Mouse (Mus musculus) Patski (cell line): ENCODE data around the gene Gm49661. TPM values are rescaled to one million over a fixed set of nuclear protein-coding genes. Genes with fewer than 3 reads are reported as not detected.

ENCODE experiments used
- ATAC-seq: fragments of 100-300 bp; one replicate; pipeline ENCODE4 v1.8.0; 2021
- CTCF ChIA-PET: fragments of 350-600 bp; sonication (Branson Sonifier 250); formaldehyde crosslinking; loops from one replicate; lab custom pipeline; 2022; ENCODE audit warnings: inconsistent platforms; lab: Charles Lee
- POLR2A ChIA-PET: fragments of 350-600 bp; sonication (Branson Sonifier 250); formaldehyde crosslinking; loops from one replicate; lab custom pipeline; 2022; ENCODE audit warnings: antibody characterized with exemption, inconsistent platforms; lab: Charles Lee
- DNase-seq: peaks from one replicate; pipeline ENCODE4 v3.0.0-alpha.2; 2011; ENCODE audit warnings: low read depth, low spot score
- H3K27me3 ChIP-seq: fragments of 371-371 bp; one replicate; pipeline ENCODE4 v1.5.1; 2021
- CTCF ChIP-seq: fragments of 100-300 bp; IDR thresholded peaks from one replicate; pipeline ENCODE4 v1.5.1; 2021
- in situ Hi-C: fragments of 300-500 bp; cut with MboI; formaldehyde crosslinking; loops from 3 replicates; pipeline ENCODE4 v1.11.1; 2018; ENCODE audit warnings: low pct_unique_long_range_greater_than_20kb, mixed read lengths
- polyA plus RNA-seq: library from polyadenylated mRNA; unstranded; gene quantifications from one replicate; pipeline ENCODE4 v1.2.3, GENCODE M21; 2021

Gm49661 gene
- polyA plus RNA-seq, 1 experiment from 2014 or later: 6.4 TPM

DNA sequence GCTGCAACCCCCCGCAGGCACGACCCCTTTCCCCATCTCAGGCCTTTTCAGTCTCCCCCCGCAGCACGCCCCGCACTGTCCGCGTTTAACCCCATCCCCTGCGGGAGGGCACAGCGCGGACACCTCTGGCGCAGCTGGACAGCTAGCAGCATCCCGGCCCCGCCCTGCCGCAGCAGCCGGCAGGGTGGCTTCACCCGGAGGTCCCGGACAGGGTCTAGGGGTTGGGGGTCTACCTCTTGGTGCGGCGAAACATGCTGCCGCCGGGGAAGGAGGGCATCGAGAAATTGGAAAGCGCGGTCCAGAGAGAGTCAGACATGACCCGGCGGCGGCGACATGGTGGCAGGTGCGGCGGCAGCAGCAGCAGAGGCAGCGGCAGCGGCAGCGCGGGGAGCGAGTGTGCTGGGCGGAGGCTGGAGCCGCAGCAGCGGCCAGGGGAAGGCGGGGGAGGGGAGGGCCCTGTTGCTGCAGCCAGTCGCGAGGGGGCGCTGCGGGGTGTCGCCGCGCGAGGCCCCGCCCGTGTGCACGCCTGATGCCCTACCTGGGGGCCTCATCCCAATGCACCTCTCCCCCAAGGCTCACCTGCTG lies 32.2 kb downstream of the Gm49661 start, which contains the start of gene Mast1:
Gene Mast1, minus strand, starts transcription at position 398 of the 585 bp plus-strand sequence.
- peak; percentile 60 for ATAC-seq
- no peak for DNase-seq
- H3K27me3 ChIP-seq: peaks cover 56% of the 10 kb centered on the region
- in situ Hi-C loops: no loop called here
- ChIA-PET POLR2A (no interaction called here), CTCF (no interaction called here)
- peak; percentile 99 for TF ChIP-seq CTCF

GRCm38 (mm10) chr8:84936041-84936961 lies 32.9 kb downstream of the Gm49661 start:
- CTCF ChIA-PET: no interaction called here
- no peak for ATAC-seq
- peaks cover 60% of the 10 kb centered on the region for H3K27me3 ChIP-seq
- POLR2A ChIA-PET: no interaction called here
- no peak for DNase-seq
- in situ Hi-C loops: no loop called here
- TF ChIP-seq CTCF: no peak

DNA sequence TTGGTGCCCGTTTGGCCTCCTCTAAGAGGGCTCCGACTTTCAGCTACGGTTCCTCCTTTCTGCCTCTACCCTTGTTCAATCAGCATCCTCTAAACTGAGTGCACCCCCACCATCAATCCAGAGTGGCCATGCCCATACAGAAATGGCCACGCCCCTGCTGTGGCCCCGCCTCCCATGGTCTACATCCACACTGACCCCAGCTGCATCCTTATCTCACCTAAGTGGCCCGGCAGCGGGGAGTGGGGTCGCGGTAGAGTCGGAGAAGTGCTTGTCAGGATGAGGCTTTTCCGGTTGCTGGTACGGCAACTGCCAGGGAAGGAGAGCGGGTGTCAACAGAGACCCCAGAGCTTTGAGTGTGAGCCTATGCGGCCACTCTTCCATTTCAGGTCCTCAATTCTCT lies 33.7 kb downstream of the Gm49661 start:
- peaks cover 55% of the 10 kb centered on the region for H3K27me3 ChIP-seq
- ChIA-PET CTCF (no interaction called here), POLR2A (no interaction called here)
- no peak for DNase-seq
- no peak for TF ChIP-seq CTCF
- no peak for ATAC-seq
- in situ Hi-C loops: no loop called here

DNA sequence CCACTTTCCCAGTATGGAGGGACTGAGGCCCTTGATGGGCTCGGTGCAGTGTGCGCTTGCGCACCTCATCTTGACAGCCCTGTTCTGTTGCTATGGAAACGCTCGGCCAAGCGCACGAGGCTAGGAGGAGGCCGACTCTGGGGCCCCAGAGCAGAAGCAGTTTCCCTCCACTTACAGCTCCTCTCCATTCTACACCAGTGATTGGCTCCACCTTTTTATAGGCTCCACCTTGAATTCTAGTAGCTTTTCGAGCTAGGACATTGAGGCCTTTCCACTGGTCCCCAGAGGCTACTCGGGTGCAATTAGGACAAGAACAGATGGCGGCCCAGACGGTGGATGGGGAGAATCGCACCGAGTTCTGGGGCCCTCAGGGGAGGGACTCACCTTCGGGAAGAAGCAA lies 34.4 kb downstream of the Gm49661 start:
- ChIA-PET CTCF (no interaction called here), POLR2A (no interaction called here)
- ATAC-seq (no peak), DNase-seq (no peak)
- H3K27me3 ChIP-seq: peaks cover 56% of the 10 kb centered on the region
- in situ Hi-C loops: loop anchor here (5.0 kb wide), 1 partner anchor 72 kb away; no protein-coding TSS in a partner anchor
- no peak for TF ChIP-seq CTCF

GRCm38 (mm10) chr8:84933767-84934559 lies 35.3 kb downstream of the Gm49661 start:
- ATAC-seq (no peak), DNase-seq (no peak)
- no peak for TF ChIP-seq CTCF
- CTCF ChIA-PET: no interaction called here
- H3K27me3 ChIP-seq: peaks cover 58% of the 10 kb centered on the region
- in situ Hi-C loops: loop anchor here (5.0 kb wide), 1 partner anchor 73 kb away; no protein-coding TSS in a partner anchor
- POLR2A ChIA-PET: no interaction called here

- no peak for ATAC-seq
- no peak for TF ChIP-seq CTCF
- CTCF ChIA-PET: interaction anchor here (1.5 kb wide), 1 partner anchor 9 kb away, joined by 5 read pairs; no protein-coding TSS in a partner anchor
- in situ Hi-C loops: loop anchor here (5.0 kb wide), 1 partner anchor 77 kb away; no protein-coding TSS in a partner anchor
- peaks cover 44% of the 10 kb centered on the region for H3K27me3 ChIP-seq
- POLR2A ChIA-PET: no interaction called here
- no peak for DNase-seq
Observed at GRCm38 (mm10) chr8:84930582-84930981, 38.7 kb downstream of the Gm49661 start.

GRCm38 (mm10) chr8:84928456-84929306 lies 40.6 kb downstream of the Gm49661 start:
- no peak for DNase-seq
- in situ Hi-C loops: no loop called here
- ChIA-PET CTCF (interaction anchor here (1.0 to 2.1 kb wide), 5 partner anchors 13 to 61 kb away, joined by 3 to 7 read pairs (median 3); partner anchors contain the start of genes Gm49661, Prdx2 and Rnaseh2a), POLR2A (no interaction called here)
- no peak for ATAC-seq
- peak; percentile 84 for TF ChIP-seq CTCF
- H3K27me3 ChIP-seq: peaks cover 27% of the 10 kb centered on the region

DNA sequence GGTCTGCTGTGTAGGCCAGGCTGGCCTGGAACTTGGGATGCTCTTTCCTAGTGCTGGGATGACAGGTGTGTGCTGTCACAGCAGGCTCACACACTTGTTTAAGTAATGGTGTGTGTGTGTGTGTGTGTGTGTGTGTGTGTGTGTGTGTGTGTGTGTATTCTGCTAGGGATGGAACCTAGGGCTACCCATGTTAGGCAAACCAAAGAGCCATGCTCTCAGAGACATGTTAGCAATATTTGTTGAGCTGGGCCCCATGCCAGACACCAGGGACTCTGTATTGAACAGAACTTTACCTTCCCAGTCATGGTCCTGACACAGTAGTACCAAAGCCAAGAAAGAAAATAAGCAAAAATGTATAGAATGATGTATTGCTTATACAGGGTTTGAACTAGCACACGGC lies 41.7 kb downstream of the Gm49661 start:
- ChIA-PET CTCF (interaction anchor here (1.0 to 2.1 kb wide), 4 partner anchors 18 to 62 kb away, joined by 3 to 7 read pairs (median 3); partner anchors contain the start of genes Gm49661, Prdx2 and Rnaseh2a), POLR2A (interaction anchor here (0.6 kb wide), 1 partner anchor 1794 kb away, joined by 3 read pairs; no protein-coding TSS in a partner anchor)
- no peak for DNase-seq
- in situ Hi-C loops: no loop called here
- H3K27me3 ChIP-seq: peaks cover 24% of the 10 kb centered on the region
- no peak for TF ChIP-seq CTCF
- no peak for ATAC-seq

DNA sequence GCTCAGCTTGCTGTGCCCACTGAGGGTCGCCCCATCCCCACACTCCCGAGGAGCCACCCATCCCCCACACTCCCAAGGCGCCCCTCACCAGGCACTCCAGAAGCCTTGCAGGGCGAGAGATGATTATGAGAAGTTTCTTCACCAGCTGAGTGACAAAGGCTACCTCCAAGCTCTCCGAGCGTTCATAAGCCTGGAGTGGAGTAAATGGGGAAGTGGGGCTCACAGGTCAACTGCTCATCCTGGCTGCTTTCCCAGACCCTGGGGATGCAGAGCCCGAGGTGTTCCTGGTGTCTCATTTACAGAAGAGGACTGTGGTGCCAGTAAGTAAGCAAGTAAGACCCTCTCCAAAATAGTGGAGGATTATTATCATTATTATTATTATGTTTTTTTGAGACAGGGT lies 43.7 kb downstream of the Gm49661 start:
- DNase-seq: no peak
- ChIA-PET CTCF (interaction anchor here (1.0 kb wide), 1 partner anchor 24 kb away, joined by 3 read pairs; no protein-coding TSS in a partner anchor), POLR2A (no interaction called here)
- no peak for ATAC-seq
- in situ Hi-C loops: no loop called here
- TF ChIP-seq CTCF: no peak
- peaks cover 14% of the 10 kb centered on the region for H3K27me3 ChIP-seq
